Mouse (Mus musculus) thymus, postnatal 14 days (tissue): ENCODE results near the gene Dvl3.
A peak's percentile ranks its signal among the peaks of the same experiment; 100 is the strongest.
"Not testable (repeated sequence)": the region's sequence is repeated elsewhere in the genome, so short reads cannot be mapped to it uniquely, and the experiment has no call there.

Experiments used
- DNase-seq: peaks from one replicate; pipeline ENCODE4 v3.0.0; 2021

The Dvl3 gene

GRCm38 (mm10) chr16:20516726-20517201, at the start of gene Dvl3:
Gene Dvl3, plus strand, starts transcription at chr16:20516982.
- DNase-seq: peak; percentile 85

DNA sequence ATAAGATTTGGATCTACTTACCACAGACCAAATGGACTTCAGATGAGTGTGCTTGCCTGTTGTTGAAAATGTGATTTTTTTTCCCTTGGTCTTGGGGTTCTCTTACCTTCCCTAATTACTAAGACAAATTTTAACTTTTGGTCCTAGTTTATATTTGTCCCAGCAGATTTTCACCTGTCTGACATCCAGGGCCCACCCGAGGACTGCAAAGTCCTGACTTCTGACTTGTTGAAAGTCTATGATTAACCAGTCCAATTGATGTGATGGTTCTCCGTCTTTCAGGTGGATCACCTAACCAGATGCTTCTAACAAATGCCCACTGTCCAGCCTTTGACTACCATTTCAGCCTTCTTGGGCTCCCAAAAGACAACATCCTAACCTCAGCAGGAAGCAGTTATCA, 45.8 kb upstream of the Dvl3 start:
- no peak for DNase-seq

GRCm38 (mm10) chr16:20471686-20472085, 45.1 kb upstream of the Dvl3 start:
- DNase-seq: no peak

GRCm38 (mm10) chr16:20473748-20474147, 43.0 kb upstream of the Dvl3 start:
- no peak for DNase-seq

DNA sequence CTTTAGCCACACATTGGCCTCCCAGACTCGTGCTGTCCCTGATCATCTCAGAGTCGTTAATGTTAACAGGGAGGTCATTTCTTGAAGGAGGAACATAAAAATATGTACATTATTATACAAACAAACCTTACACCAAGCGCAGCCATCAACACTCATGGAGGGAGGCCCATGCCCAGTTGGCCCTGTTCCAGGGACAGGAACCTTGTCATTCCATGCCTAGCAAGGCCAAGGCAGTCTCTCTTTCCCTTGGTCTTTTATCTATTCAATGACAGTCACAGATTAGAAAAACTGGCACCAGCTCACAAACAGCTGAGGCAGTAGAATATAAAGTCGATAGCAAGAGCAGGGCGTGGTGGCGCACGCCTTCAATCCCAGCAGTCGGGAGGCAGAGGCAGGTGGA, 42.6 kb upstream of the Dvl3 start:
- DNase-seq: no peak

GRCm38 (mm10) chr16:20474786-20475185, 42.0 kb upstream of the Dvl3 start:
- DNase-seq: no peak

DNA sequence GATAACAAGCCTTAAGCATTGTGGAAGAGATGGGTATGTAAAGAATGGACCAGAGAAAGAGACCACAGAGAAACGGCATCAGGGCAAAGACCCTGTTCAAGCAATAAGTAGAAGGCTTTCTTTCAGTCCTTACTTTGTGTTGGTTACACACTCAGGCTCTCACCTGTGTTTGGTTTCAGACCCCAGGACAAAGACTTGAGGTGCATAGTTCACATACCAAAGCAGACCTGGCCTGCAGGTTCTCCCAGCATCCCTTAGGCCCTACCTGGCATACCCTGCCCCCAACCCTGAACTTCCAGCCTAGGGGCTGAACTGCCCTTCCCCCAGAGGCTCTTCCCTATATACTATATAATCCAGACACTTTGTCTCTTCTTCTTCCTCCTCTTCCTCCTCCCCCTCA, 41.4 kb upstream of the Dvl3 start:
- DNase-seq: no peak

- DNase-seq: no peak
Observed at GRCm38 (mm10) chr16:20476857-20477256, 39.9 kb upstream of the Dvl3 start.

- DNase-seq: no peak
Observed at GRCm38 (mm10) chr16:20477270-20477669, 39.5 kb upstream of the Dvl3 start.

DNA sequence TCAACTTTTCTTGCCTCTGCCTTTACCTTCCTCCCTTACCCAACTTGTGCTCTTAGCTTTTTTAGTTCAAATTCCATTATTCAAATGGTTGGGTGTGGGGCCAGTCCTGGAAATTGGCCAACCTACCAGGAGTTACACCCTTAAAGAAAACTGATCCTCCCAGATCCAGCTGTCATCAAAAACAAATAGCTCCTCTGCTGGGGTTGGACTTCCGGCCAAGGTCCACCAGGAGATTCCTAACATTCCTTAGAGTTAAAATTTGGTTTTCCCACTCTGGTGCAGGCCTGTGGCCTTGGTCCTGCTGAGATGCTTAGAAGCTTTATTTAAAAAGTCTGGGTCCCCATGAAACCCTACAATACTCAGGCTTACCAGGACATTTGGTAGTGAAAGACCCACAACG, 38.3 kb upstream of the Dvl3 start:
- no peak for DNase-seq

DNA sequence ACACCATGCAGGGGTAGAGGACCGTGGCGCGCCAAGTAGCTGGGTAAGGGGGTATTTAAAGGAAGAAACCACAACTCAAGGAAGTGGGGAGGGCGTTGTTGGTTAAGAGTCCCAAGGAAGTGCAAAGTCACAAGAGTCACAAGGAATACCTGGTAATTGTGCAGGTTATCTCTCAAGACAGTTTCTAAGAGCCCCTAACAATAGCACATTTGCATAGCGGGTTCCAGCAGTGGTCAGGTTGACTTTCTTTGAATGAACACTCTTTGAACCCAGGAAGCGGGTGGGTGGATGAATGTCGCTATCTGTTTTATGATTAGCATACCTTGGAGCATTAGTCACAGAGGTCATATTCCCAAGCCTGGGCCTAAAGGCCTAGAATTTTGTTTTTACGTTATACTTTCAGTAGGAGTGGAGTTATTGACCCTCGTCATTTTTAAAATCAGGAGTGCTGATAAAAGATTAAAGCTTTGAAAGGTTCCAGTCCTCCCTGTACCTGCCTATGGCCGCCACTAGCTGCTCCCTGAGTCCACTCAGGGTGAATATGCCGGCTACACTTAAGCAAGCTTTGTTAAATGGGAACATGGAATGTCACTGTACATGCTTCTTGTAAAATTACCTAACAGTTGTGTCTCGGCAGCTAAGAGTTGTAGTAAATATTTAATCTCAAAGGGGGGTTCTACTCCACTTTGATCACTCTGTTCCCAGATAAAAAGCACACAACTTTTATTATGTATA, 37.6 kb upstream of the Dvl3 start:
- not testable (repeated sequence) for DNase-seq

- DNase-seq: peak; percentile 72
Observed at GRCm38 (mm10) chr16:20480115-20480514, 36.7 kb upstream of the Dvl3 start.

GRCm38 (mm10) chr16:20481746-20482145, 35.0 kb upstream of the Dvl3 start:
- no peak for DNase-seq

DNA sequence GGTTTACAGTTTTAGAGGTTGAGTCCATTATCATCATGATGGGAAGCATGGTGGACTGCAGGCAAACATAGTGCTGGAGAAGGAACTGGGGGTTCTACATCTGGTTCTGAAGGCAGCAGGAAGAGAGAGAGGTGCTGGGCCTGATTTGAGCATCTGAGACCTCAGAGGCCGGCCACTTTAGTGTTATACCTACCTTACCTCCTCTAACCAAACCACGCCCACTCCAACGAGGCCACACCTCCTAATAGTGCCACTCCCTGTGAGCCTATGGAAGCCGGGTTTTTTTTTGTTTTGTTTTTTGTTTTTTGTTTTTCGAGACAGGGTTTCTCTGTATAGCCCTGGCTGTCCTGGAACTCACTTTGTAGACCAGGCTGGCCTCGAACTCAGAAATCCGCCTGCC, 33.1 kb upstream of the Dvl3 start:
- DNase-seq: not testable (repeated sequence)

DNA sequence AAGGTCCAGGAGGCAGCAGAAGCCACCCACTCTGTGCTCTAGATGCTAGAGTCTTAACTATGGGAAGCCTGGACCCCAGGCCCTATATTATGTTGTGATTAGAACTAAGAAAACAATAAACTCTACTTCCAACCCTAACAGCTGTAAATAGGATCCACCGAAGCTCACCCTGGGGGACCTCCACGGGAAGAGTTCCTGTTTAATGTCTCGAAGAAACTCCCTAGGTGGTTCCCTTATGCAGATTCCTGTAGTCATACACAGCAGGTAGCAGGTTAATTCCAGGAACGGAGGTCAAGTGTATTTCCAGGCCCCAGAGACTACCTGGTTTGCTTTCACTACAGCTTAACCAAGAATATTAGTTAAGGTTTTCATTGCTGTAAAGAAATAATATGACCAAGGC, 31.7 kb upstream of the Dvl3 start:
- DNase-seq: no peak

DNA sequence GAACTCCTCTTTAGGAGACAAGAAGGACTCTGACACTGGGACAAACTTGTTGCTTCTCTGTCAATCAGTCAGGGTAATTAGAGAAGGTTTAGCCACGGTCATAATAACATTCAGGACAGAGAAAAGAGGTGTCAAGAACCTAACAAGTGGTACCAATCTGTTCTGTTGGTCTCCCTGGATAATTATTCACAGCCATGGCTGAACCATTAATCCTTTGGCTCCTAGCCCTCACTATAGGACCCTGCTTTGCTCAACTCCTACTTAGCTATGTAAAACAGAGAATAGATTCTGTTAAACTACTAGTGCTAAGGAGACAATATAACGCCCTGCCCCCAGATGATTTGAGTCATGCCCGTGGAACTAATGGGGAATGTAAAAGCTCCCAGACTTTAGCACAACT, 30.7 kb upstream of the Dvl3 start:
- DNase-seq: no peak

GRCm38 (mm10) chr16:20488151-20488550, 28.6 kb upstream of the Dvl3 start:
- no peak for DNase-seq

DNA sequence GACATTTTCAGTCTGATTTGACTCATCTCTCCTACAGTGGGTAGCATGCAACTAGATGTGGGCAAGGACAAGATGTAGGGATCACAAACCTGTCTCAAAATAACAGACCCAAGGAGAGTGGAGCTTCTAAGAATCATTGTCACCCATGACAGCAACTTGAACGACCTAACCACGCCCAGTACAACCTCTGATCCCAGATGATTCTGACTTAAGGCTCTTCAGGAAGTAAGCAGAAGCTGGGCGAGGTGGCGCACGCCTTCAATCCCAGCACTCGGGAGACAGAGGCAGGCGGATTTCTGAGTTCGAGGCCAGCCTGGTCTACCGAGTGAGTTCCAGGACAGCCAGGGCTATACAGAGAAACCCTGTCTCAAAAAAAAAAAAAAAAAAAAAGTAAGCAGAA, 28.0 kb upstream of the Dvl3 start:
- DNase-seq: not testable (repeated sequence)

DNA sequence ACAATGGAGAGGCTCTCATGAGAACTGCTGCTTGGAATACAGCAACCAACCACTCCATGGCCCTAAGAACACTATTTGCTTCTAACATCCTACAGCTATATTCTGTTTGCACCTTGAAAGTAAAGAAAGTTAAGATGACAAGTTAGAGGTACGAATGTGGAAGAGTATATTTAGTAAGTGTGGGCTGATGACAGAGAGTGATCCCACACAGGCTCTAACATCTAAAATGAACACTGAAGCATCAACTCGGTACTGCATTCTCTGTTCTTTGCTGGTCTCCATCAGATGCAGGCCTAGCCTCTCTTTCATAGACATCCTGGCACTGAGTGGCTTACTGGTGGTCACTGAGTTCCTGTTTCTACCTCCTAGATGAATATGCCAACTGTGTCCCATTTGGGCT, 27.5 kb upstream of the Dvl3 start:
- DNase-seq: no peak

DNA sequence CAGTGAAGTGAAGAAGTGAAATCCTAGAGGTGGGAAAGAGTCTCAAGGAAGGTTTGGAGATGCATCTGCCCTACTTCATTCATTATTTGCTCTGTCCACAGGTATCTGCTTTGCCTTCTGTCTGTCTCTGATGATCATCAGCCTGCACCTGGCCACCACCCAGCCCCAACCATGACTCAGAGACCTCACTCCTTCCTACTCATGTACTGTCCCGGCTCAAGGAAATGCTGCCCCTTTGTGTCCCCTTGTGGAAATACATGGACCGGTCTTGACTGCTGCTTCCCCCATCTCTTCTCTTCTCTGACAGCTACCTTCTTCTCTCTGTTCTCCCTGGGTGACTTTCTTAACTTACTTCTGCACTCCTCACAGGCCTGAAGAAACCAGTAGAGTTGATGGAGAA, 26.2 kb upstream of the Dvl3 start:
- DNase-seq: no peak

GRCm38 (mm10) chr16:20491301-20491700, 25.5 kb upstream of the Dvl3 start:
- no peak for DNase-seq

DNA sequence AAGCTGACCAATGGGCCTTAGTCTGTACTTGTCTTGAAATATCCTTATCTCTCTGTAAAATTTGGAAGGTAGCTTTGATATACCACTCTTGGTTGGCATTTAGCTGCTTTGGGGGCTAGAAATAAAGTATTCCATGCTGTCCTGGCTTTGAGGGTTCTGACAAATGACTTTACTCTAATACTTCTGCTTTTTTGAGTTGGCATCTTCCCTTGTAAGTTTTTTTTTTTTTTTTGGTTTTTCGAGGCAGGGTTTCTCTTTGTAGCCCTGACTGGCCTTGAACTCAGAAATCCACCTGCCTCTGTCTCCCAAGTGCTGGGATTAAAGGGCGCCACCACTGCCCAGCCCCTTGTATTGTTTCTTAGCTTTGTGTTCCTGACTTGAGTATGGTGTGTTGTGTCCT, 23.3 kb upstream of the Dvl3 start:
- no peak for DNase-seq

- DNase-seq: peak; percentile 73
Observed at GRCm38 (mm10) chr16:20496671-20497600, 19.8 kb upstream of the Dvl3 start.
